Mouse (Mus musculus) kidney, adult 2 months (tissue): ENCODE measurements around the gene Nptxr. TPM values are rescaled to one million over a fixed set of nuclear protein-coding genes. Genes with fewer than 3 reads are reported as not detected.

Experiments
- DNase-seq: peaks from one replicate; pipeline ENCODE4 v3.0.0; 2021
- H3K27ac ChIP-seq: fragments of 200-500 bp; 2 replicates; pipeline ENCODE4 v1.5.1; 2012; ENCODE audit warnings: low read depth, low read length, control low read depth, inconsistent platforms; ENCODE audit not compliant: insufficient read depth
- H3K27me3 ChIP-seq: fragments of 200-500 bp; replicated peaks from 2 replicates; pipeline ENCODE4 v1.6.1; 2012; ENCODE audit warnings: mild to moderate bottlenecking, moderate library complexity, low read length, inconsistent platforms; ENCODE audit not compliant: control insufficient read depth, insufficient read depth
- H3K36me3 ChIP-seq: fragments of 200-500 bp; 2 replicates; pipeline ENCODE4 v1.6.1; 2012; ENCODE audit warnings: mild to moderate bottlenecking, moderate library complexity, low read length, inconsistent platforms; ENCODE audit not compliant: control insufficient read depth, insufficient read depth
- H3K4me1 ChIP-seq: fragments of 200-500 bp; 2 replicates; pipeline ENCODE4 v1.6.1; 2011; ENCODE audit warnings: low read length; ENCODE audit not compliant: control insufficient read depth, insufficient read depth
- H3K4me3 ChIP-seq: fragments of 200-500 bp; 2 replicates; pipeline ENCODE4 v1.5.1; 2011; ENCODE audit warnings: mild to moderate bottlenecking, low read depth, low read length, control low read depth; ENCODE audit not compliant: insufficient read depth
- CTCF ChIP-seq: fragments of 200-500 bp; conservative IDR thresholded peaks from 2 replicates; pipeline ENCODE4 v1.5.1; 2011; ENCODE audit warnings: low read depth, mild to moderate bottlenecking, control low read depth, low read length, moderate library complexity, mixed read lengths; ENCODE audit not compliant: insufficient read depth, insufficient read length
- POLR2A ChIP-seq: fragments of 200-500 bp; IDR thresholded peaks from one replicate; pipeline ENCODE4 v1.6.1; 2011; ENCODE audit warnings: low read depth, low read length, control low read depth
- WGBS: fragments of 180-500 bp; shearing (Covaris S2); methylation state at CpG from one replicate; pipeline ENCODE4 v1.1.7; 2018; 5-methylcytosine and 5-hydroxymethylcytosine counted together
- polyA plus RNA-seq: library from polyadenylated mRNA; depleted of rRNA; stranded (reverse); fragments of >200 nt; gene quantifications from 2 replicates; pipeline ENCODE4 v1.2.3, GENCODE M21; 2012

The Nptxr gene
- polyA plus RNA-seq, 1 experiment = 2.0 TPM

DNA sequence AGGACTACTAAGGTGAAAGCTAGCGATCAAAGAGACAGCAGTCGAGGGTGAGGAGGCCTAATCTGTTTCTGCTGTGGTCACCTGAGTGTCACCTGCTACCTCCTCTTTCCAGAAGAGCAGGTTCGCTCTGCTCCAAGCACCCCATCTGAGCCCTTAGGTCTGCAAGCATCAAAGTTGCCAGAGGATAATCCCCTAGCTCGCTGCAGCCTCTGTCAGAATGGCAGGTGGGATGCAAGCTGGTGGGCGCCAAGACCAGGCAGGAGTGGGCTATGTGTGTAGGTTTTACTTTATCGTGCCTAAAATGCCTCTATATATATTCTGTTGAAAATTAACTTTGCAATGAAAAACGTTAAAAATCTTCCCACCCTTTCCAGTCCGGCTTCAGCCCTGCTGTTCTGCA is 680 bp upstream of the Nptxr start:
- no peaks in the 10 kb centered on the region for H3K4me1 ChIP-seq
- H3K36me3 ChIP-seq = no peaks in the 10 kb centered on the region
- H3K4me3 ChIP-seq = no peak overlapping the region
- 32% methylated on average over 8 of the region's 8 CpGs for WGBS
- H3K27me3 ChIP-seq = 0 out of 2 replicates have a peak, but pooled peaks cover 4% of the 10 kb centered on the region
- no peak for DNase-seq
- H3K27ac ChIP-seq = no peak overlapping the region
- TF ChIP-seq CTCF = no peak
- TF ChIP-seq POLR2A = no peak

DNA sequence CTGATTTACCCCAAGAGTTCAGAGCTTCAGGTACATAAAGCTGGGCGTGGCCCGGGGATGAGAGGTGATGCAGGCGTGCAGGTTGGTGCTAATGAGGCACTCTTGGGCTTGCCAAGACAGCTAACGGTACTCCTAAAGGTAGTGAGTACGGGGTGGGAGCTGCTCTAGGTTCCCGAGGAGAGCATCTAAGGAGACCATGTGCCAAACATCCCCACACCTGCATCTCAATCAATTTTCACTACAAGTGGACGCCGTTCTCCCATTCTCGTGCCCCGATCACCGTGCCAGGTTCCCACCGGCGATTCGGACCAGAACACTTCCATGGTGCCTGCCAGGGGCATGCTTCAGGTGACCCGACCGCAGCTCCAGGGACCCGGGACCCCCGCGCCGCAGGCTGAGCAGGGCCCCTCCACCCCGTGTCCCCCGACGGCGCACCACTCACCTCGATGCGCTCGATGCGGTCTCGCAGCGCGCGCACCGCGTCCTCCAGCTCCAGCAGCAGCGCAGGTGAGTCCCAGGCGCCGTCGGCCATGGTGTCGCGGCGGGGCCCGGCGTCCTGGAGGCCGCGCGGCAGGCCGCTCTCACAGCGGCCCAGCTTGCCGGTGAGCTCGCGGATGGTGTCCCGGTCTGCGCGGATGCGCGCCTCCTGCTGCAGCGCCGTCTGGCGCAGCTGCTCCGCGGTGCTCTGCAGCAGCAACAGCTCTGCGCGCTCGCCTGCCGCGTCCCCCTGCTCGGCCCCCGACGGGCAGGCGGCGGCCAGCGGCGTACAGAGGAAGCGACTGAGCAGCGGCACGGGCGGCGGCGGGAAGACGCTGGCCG is 824 bp downstream of the Nptxr start:
- no peak for TF ChIP-seq POLR2A
- TF ChIP-seq CTCF = no peak
- no peak for DNase-seq
- Histone ChIP-seq H3K4me3 (peak overlapping the region; percentile 65), H3K27me3 (0 out of 2 replicates have a peak, but pooled peaks cover 4% of the 10 kb centered on the region), H3K36me3 (no peaks in the 10 kb centered on the region), H3K27ac (no peak overlapping the region), H3K4me1 (no peaks in the 10 kb centered on the region)
- WGBS = 6% methylated on average over 81 of the region's 81 CpGs

DNA sequence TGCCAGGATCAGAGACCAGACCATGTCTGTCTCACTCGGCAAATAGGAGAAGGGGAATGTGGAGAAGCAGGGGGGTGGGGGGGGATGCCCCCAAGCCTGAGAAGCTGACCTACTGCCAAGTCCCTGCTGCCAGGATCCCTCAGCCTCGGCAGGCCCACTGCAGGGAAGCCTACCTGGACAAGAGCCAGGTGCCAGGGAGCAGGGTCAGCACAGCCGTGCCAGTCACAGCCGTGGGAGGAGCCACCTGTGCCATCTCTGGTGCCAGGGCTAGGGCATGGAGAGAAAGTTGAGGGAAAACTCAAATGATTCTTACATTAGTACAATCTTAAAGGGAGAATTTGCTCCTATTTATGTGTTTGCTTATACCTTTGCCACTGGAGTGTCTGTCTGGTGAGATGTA is 2.3 kb downstream of the Nptxr start:
- no peak for DNase-seq
- no peak overlapping the region for H3K27ac ChIP-seq
- H3K36me3 ChIP-seq = no peaks in the 10 kb centered on the region
- no peak overlapping the region for H3K4me3 ChIP-seq
- 40% methylated on average over 4 of the region's 4 CpGs for WGBS
- 0 out of 2 replicates have a peak, but pooled peaks cover 4% of the 10 kb centered on the region for H3K27me3 ChIP-seq
- H3K4me1 ChIP-seq = no peaks in the 10 kb centered on the region
- TF ChIP-seq CTCF (no peak), POLR2A (no peak)

DNA sequence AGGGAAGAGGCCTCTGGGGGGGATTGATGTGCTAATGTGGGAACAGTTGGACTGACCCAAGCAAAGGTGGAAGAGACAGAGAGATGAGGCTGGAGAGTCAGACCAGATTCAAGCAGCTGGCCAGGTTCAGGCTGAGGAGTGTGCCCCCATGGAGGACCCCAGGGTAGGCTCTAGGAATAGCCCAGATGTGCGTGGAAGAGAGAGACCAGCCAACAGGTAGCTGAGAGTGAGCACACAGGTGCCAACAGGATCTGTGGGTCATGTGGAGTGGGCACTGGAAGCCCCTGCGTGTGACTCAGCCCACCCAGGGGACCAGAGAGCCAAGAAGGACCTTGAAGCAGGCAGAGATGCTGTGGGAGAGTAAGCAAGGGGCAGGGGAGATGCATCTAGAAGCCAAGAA is 2.9 kb downstream of the Nptxr start:
- Histone ChIP-seq H3K4me3 (no peak overlapping the region), H3K36me3 (no peaks in the 10 kb centered on the region), H3K4me1 (no peaks in the 10 kb centered on the region), H3K27ac (no peak overlapping the region), H3K27me3 (0 out of 2 replicates have a peak, but pooled peaks cover 4% of the 10 kb centered on the region)
- TF ChIP-seq CTCF = no peak
- TF ChIP-seq POLR2A = no peak
- WGBS = 82% methylated on average over 2 of the region's 2 CpGs
- no peak for DNase-seq

DNA sequence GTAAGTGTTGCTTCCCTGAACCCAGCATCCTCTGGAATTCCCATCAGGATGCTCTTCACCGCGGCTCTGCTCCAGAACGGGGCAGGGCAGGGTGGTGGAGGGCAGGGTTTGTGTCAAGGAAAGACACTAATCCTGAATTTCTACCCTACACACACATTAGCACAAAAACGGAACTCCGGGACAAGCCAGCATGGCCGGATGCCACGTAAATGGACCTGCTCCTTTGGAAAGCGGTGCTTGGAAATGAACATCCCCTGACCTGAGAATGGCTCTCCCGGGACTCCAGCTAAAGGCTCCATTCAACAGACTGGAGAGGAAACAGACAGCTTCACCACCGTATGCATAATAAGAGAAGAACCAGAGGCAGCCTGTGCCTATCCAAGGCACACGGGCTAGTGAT is 3.9 kb downstream of the Nptxr start:
- 0 out of 2 replicates have a peak, but pooled peaks cover 4% of the 10 kb centered on the region for H3K27me3 ChIP-seq
- 69% methylated on average over 11 of the region's 11 CpGs for WGBS
- DNase-seq = no peak
- H3K27ac ChIP-seq = no peak overlapping the region
- no peaks in the 10 kb centered on the region for H3K4me1 ChIP-seq
- TF ChIP-seq CTCF = no peak
- TF ChIP-seq POLR2A = no peak
- no peaks in the 10 kb centered on the region for H3K36me3 ChIP-seq
- H3K4me3 ChIP-seq = no peak overlapping the region

DNA sequence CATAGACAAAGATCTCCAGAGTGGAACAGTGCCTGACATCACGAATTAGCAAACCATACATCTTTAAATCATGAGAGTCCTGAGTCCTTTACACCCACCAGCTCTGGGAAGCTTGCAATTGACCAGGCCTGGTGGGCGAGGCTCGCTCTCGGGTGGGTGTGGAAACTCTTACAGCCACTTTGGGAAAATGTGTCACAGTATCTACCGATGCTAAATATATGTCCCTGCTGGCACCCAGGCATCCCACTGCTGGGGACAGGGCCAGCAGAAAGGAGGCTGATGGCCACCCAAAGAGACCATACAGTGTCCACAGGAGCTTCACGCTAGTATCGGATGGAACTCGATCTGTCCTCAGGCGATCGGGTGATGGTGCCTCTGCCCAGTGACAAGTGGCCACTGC is 6.0 kb downstream of the Nptxr start:
- no peaks in the 10 kb centered on the region for H3K4me1 ChIP-seq
- WGBS = 80% methylated on average over 10 of the region's 10 CpGs
- H3K27me3 ChIP-seq = 0 out of 2 replicates have a peak, but pooled peaks cover 2% of the 10 kb centered on the region
- no peak for DNase-seq
- no peaks in the 10 kb centered on the region for H3K36me3 ChIP-seq
- H3K4me3 ChIP-seq = no peak overlapping the region
- H3K27ac ChIP-seq = no peak overlapping the region
- TF ChIP-seq CTCF (no peak), POLR2A (no peak)

DNA sequence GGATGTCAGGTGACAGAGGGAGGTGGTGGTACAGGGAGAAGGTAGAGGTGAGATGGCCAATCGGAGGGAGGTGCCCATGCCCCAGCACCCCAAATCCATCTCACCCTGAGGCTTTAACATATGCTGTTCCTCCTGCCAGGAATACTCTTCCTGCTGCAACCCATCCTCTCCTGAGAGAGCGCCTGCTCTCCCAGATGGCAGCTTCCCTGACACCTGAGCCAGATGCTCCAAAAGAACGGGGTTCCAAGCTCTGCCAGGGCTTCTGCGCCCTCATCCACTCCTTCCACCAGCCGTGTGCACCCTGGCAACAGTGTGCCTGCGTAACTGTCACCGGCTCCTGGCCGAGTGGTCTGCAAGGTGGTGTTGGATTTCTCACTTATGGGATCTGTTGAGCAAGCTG is 6.9 kb downstream of the Nptxr start:
- H3K4me1 ChIP-seq = no peaks in the 10 kb centered on the region
- H3K27me3 ChIP-seq = 0 out of 2 replicates have a peak, but pooled peaks cover 2% of the 10 kb centered on the region
- no peak overlapping the region for H3K4me3 ChIP-seq
- no peak overlapping the region for H3K27ac ChIP-seq
- 63% methylated on average over 8 of the region's 8 CpGs for WGBS
- TF ChIP-seq CTCF (no peak), POLR2A (no peak)
- no peak for DNase-seq
- H3K36me3 ChIP-seq = no peaks in the 10 kb centered on the region
